Mouse (Mus musculus) liver, embryonic 15.5 days (tissue): ENCODE measurements around the gene Foxo3. TPM values are rescaled to one million over a fixed set of nuclear protein-coding genes. Genes with fewer than 3 reads are reported as not detected.

Experiments used
- ATAC-seq: fragments of 200-750 bp; cut with Nextera tagmentation; 2 replicates; pipeline ENCODE4 v1.8.0; 2017; ENCODE audit warnings: moderate number of reproducible peaks, mild to moderate bottlenecking, moderate library complexity; ENCODE audit not compliant: insufficient read depth
- H3K27ac ChIP-seq: fragments of 300-500 bp; sonication (generic); replicated peaks from 2 replicates; pipeline ENCODE4 v1.5.1; 2015; ENCODE audit warnings: mild to moderate bottlenecking, inconsistent platforms
- H3K27me3 ChIP-seq: fragments of 300-500 bp; sonication (generic); 2 replicates; pipeline ENCODE4 v1.6.1; 2015; ENCODE audit warnings: mild to moderate bottlenecking, inconsistent platforms
- H3K36me3 ChIP-seq: fragments of 300-500 bp; sonication (generic); replicated peaks from 2 replicates; pipeline ENCODE4 v1.6.1; 2015; ENCODE audit warnings: moderate library complexity, mild to moderate bottlenecking, inconsistent platforms
- H3K4me1 ChIP-seq: fragments of 300-500 bp; sonication (generic); replicated peaks from 2 replicates; pipeline ENCODE4 v1.6.1; 2015; ENCODE audit warnings: inconsistent platforms
- H3K4me2 ChIP-seq: fragments of 300-500 bp; sonication (generic); 2 replicates; pipeline ENCODE4 v1.6.1; 2015; ENCODE audit warnings: moderate library complexity, mild to moderate bottlenecking, inconsistent platforms
- H3K4me3 ChIP-seq: fragments of 300-500 bp; sonication (generic); replicated peaks from 2 replicates; pipeline ENCODE4 v1.5.1; 2015; ENCODE audit warnings: mild to moderate bottlenecking, inconsistent platforms
- H3K9ac ChIP-seq: fragments of 300-500 bp; sonication (generic); 2 replicates; pipeline ENCODE4 v1.6.1; 2015; ENCODE audit warnings: moderate library complexity, mild to moderate bottlenecking, inconsistent platforms
- H3K9me3 ChIP-seq: fragments of 300-500 bp; sonication (generic); replicated peaks from 2 replicates; pipeline ENCODE4 v1.6.1; 2016; ENCODE audit warnings: inconsistent platforms
- WGBS: fragments of 180-500 bp; shearing (Covaris S2); methylation state at CpG from one replicate; pipeline ENCODE4 v1.1.7; 2015; ENCODE audit warnings: mixed read lengths; ENCODE audit not compliant: insufficient replicate concordance; 5-methylcytosine and 5-hydroxymethylcytosine counted together
- polyA plus RNA-seq: library from polyadenylated mRNA; unstranded; fragments of >200 nt; fragmentation: Nextera tagmentation; extraction: Ambion mirVana; gene quantifications from 2 replicates; pipeline ENCODE4 v1.2.1, GENCODE M21; 2015

Foxo3 gene
- polyA plus RNA-seq, 1 experiment from 2014 or later, result 15.1 TPM

DNA sequence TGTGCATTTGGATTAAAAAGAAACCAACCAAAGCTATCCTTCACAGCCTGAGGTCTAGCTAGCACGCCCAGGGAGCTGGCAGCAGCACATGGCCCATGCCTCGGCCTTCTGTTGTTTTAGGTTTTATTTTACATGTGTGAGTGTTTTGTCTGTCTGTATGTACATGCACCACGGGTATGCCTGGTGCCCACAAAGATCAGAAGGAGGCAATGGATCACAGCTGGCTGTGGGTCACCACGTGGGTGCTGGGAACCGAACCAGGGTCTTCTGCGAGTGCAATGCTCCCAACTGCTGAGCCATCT, 36.8 kb downstream of the Foxo3 start:
- Histone ChIP-seq H3K4me3 (no peak overlapping the region), H3K4me1 (peaks cover 91% of the 10 kb centered on the region), H3K9me3 (no peaks in the 10 kb centered on the region), H3K4me2 (no peak overlapping the region), H3K27ac (no peak overlapping the region), H3K36me3 (peaks cover 75% of the 10 kb centered on the region), H3K27me3 (no peaks in the 10 kb centered on the region), H3K9ac (no peak overlapping the region)
- no peak for ATAC-seq
- 93% methylated on average over 6 of the region's 6 CpGs for WGBS

DNA sequence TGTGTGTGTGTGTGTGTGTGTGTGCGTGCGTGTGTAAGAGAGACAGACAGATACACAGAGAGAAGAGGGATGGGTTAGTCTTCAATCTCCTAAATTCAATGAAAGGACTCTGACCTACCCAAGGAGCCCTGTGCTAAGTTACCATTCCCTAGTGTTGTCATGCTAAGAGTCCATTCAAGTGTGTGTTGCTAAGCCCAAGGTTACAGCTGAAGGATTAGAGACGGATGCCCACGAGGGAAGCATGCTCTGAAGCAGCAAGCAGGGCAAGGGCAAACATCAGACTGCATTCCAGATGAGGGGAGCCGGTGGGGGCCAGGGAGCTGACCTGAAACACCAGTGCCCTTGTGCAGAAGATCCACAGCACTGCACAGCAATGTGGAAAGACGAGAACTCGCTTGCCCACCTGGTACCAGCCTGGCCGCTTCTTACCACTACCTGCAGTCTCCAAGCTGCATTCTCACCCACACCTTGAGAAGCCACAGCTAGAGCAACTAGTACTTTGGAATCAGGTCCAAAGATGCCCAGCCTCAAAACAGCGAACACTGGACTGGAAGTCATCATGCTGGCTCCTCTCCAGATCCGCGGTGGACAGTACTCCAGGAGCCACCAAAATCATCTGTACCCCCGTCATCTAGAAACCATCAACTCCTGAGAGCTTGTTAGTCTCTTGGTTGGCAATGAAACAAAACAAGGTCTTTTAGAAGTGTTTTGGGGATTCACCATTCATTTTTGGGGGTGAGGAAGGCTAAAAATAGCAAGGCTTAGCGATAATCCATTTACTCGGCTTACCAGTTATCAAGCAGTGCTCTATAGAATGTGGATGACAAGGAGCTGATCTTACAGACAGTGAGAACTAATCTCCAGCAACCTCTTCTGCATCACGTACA, 37.4 kb downstream of the Foxo3 start:
- H3K4me1 ChIP-seq, result peaks cover 88% of the 10 kb centered on the region
- ATAC-seq, result no peak
- H3K9me3 ChIP-seq, result no peaks in the 10 kb centered on the region
- H3K9ac ChIP-seq, result no peak overlapping the region
- peaks cover 79% of the 10 kb centered on the region for H3K36me3 ChIP-seq
- H3K27me3 ChIP-seq, result no peaks in the 10 kb centered on the region
- WGBS, result 86% methylated on average over 15 of the region's 15 CpGs
- no peak overlapping the region for H3K27ac ChIP-seq
- H3K4me2 ChIP-seq, result no peak overlapping the region
- no peak overlapping the region for H3K4me3 ChIP-seq

DNA sequence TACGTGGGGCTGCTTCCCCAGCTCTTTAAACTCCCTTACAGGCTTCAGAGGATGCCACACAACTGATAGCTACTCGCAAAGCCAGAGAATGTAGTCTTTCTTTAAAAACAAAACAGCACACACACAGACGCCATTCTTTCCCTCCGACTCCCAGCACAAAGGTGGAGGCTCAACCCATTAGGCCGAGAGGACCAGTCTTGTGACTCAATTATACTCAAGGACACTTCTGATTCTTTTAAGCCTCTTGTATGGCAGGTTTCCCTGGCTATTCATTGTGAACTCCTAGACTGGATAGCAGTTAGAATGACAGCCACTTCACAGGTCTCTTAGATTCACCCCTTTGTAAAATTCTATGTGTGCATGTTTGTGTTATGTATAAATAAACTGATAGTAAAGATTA, 38.3 kb downstream of the Foxo3 start:
- peaks cover 85% of the 10 kb centered on the region for H3K4me1 ChIP-seq
- H3K9ac ChIP-seq, result no peak overlapping the region
- no peak for ATAC-seq
- H3K27me3 ChIP-seq, result no peaks in the 10 kb centered on the region
- no peak overlapping the region for H3K27ac ChIP-seq
- peaks cover 81% of the 10 kb centered on the region for H3K36me3 ChIP-seq
- no peaks in the 10 kb centered on the region for H3K9me3 ChIP-seq
- no peak overlapping the region for H3K4me3 ChIP-seq
- WGBS, result 81% methylated on average over 5 of the region's 5 CpGs
- H3K4me2 ChIP-seq, result no peak overlapping the region

DNA sequence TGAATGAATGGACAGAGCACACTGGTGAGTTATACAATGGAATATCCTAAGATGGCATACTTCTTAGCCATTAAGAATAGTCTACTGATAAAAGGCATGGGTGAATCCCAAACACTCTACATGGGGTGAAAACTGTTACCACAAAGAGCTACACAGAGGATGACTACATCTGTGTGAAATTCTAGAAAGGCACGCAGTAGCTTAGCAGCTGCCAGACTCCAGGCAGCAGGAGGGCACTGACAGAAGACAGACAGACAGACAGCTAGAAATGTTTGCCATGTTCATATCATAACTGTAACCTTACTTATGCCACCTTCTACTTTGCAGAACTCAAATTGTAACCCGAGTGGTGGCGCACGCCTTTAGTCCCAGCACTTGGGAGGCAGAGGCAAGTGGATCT, 39.0 kb downstream of the Foxo3 start:
- WGBS, result 87% methylated on average over 4 of the region's 4 CpGs
- Histone ChIP-seq H3K9me3 (no peaks in the 10 kb centered on the region), H3K36me3 (peaks cover 81% of the 10 kb centered on the region), H3K4me3 (no peak overlapping the region), H3K27ac (peak overlapping the region; percentile 38), H3K9ac (no peak overlapping the region), H3K4me2 (no peak overlapping the region), H3K4me1 (peaks cover 85% of the 10 kb centered on the region), H3K27me3 (no peaks in the 10 kb centered on the region)
- ATAC-seq, result no peak

DNA sequence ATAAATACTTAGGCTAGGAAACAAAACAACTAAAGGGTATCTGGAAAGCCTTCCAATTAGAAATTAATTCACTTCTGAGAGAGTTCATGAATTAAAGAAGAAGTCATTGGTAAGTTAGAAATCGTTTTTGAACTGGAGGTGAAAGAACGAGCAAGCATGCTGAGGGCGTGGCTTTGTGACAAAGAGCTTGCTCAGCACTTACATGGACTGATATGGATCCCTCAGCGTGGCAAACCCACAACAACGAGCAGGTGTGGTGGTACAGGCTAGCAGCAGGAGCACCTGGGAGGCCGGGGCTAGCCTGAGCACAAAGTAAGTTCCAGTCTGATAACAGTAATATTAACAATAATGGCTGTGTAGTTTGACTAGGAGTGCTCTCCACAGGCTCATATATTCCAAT, 41.2 kb downstream of the Foxo3 start:
- Histone ChIP-seq H3K9me3 (no peaks in the 10 kb centered on the region), H3K27me3 (no peaks in the 10 kb centered on the region), H3K4me1 (peaks cover 85% of the 10 kb centered on the region), H3K27ac (0 out of 2 replicates have a peak overlapping the region, but pooled peaks have one; percentile 26), H3K4me3 (no peak overlapping the region), H3K36me3 (peaks cover 72% of the 10 kb centered on the region), H3K9ac (no peak overlapping the region), H3K4me2 (no peak overlapping the region)
- ATAC-seq, result no peak
- 40% methylated on average over 6 of the region's 6 CpGs for WGBS

DNA sequence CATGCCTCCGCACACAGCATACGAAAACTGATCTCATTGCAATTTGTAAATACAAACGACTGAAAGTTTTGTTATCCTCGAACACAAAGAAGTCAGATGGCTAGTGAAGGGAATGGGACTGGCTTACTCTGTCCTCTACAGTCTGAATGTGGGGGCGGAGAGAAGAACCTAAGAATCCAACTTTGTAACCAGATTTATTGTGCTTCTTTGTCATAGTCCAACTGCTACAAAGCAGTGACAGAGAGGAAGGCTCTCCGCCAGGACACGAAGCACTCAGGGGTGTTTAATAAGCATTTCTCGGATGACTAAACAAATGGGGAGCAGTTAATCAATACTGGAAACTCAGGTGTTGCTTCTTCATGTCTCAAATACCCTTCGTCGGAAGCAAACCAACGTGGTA, 43.6 kb downstream of the Foxo3 start:
- H3K36me3 ChIP-seq, result peaks cover 57% of the 10 kb centered on the region

DNA sequence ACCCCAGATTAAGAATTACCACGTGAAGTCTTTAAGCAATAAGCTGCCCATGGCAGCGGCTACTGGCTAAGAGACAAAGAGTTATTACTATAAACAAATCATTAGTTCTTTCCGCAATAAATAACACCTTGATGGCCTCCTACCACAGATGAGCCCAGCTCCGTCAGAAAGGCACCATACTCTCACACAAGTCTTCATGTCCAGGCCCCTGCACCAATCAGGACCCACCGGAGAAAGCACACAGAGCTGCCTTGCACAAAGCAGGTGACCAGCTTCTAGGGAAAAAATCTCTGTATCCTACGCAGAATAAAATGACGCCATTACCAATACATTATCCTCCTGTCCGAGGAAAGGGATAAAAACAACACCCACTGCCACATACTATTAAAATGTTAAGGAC, 44.7 kb downstream of the Foxo3 start:
- no peak for ATAC-seq

More for the DNA sequence above, 43.6 kb downstream of the Foxo3 start:
- no peak overlapping the region for H3K4me3 ChIP-seq
- no peak overlapping the region for H3K27ac ChIP-seq
- no peak overlapping the region for H3K4me2 ChIP-seq
- H3K4me1 ChIP-seq, result peaks cover 87% of the 10 kb centered on the region
- WGBS, result 86% methylated on average over 11 of the region's 11 CpGs
- H3K9me3 ChIP-seq, result no peaks in the 10 kb centered on the region
- H3K27me3 ChIP-seq, result no peaks in the 10 kb centered on the region
- ATAC-seq, result no peak
- H3K9ac ChIP-seq, result no peak overlapping the region

DNA sequence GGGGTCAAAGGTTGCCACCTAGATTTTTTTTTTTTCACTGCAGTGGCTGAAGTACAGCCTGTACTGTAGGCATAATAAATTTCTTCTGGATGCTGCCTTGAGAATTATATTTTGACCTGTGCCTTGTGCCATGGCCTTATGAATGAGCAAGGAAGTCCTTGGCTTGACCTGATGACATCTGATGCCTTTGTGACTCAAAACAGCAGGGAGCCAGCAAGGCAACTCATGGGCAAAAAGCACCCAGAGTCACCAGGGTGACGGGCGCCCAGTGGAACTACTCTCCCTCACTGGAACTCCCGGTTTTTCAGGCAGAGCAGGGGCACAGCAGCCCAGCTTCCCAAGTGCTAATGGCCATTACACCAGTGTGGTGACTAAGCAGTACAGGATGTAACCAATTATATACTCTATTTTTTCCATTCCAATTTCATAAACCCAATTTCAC, 45.4 kb downstream of the Foxo3 start:
- H3K27ac ChIP-seq, result peak overlapping the region; percentile 34; the same call in 1 of the 2 replicates
- H3K4me3 ChIP-seq, result no peak overlapping the region
- no peaks in the 10 kb centered on the region for H3K27me3 ChIP-seq
- H3K9me3 ChIP-seq, result no peaks in the 10 kb centered on the region
- WGBS, result 73% methylated on average over 3 of the region's 3 CpGs
- H3K4me1 ChIP-seq, result peaks cover 93% of the 10 kb centered on the region
- no peak overlapping the region for H3K4me2 ChIP-seq
- no peak for ATAC-seq
- H3K9ac ChIP-seq, result no peak overlapping the region
- peaks cover 66% of the 10 kb centered on the region for H3K36me3 ChIP-seq

More for the DNA sequence above, 44.7 kb downstream of the Foxo3 start:
- no peak overlapping the region for H3K4me3 ChIP-seq
- H3K27ac ChIP-seq, result peak overlapping the region; percentile 48; the same call in 1 of the 2 replicates
- no peak overlapping the region for H3K4me2 ChIP-seq
- H3K4me1 ChIP-seq, result peaks cover 88% of the 10 kb centered on the region
- 85% methylated on average over 8 of the region's 8 CpGs for WGBS
- no peaks in the 10 kb centered on the region for H3K9me3 ChIP-seq
- no peaks in the 10 kb centered on the region for H3K27me3 ChIP-seq
- H3K36me3 ChIP-seq, result peaks cover 58% of the 10 kb centered on the region
- H3K9ac ChIP-seq, result no peak overlapping the region

DNA sequence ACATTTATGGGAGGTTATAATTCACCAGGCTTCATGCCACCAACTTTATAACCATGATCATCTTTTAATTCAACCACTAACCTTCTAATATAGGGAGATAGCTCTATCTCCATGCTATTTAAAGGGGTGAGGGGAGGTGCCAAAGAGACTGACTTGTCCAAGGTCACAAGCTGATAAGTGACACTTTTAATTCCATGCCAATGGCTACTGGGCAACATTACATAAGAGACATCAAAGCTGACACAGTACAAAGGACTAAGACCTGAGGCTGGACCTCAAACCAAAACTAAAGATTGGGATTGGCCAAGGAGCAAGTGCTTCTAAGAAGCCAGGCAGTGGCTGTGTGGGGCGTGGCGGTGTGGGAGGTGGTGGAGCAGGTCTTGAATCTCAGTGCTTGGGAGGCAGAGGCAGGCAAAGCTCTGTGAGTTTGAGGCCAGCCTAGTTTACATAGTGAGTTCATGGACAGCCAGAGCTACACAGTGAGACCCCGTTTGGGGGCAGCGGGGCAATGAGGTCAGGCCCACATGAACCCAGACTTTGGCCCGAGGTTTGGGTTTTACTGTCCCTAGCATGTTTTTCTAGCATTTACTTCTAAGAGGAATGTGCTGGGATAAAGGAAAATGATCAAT, 46.0 kb downstream of the Foxo3 start:
- H3K9me3 ChIP-seq, result no peaks in the 10 kb centered on the region
- no peak for ATAC-seq
- H3K4me2 ChIP-seq, result no peak overlapping the region
- peak overlapping the region; percentile 34 for H3K27ac ChIP-seq
- H3K4me3 ChIP-seq, result no peak overlapping the region
- H3K36me3 ChIP-seq, result peaks cover 70% of the 10 kb centered on the region
- no peaks in the 10 kb centered on the region for H3K27me3 ChIP-seq
- WGBS, result 90% methylated on average over 5 of the region's 5 CpGs
- H3K4me1 ChIP-seq, result peaks cover 93% of the 10 kb centered on the region
- H3K9ac ChIP-seq, result no peak overlapping the region

DNA sequence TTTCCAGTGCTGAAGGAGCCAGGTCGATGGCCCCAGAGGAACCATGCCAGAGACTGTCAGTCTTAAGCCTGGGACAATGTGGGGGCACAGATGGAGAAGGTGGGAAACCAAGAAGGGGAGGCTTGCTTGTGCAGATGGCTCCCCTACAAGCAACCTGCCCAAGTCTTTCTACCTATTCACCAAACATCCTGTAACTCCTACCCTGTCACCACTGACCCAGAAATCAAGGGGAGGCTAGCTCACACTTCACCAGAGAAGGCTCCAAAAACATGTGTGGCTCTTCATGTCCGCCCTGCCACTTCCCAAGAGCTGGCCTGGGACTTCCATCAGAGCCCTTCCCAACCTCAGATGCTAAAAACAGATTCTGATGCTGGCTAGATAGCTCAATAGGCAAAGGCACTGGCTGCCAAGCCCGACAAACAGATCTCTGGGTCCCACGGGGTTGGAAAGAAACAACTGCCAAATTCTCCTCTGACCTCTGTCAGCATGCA, 48.8 kb downstream of the Foxo3 start:
- H3K9me3 ChIP-seq, result no peaks in the 10 kb centered on the region
- no peak overlapping the region for H3K4me2 ChIP-seq
- peaks cover 95% of the 10 kb centered on the region for H3K4me1 ChIP-seq
- no peak for ATAC-seq
- no peak overlapping the region for H3K9ac ChIP-seq
- peaks cover 58% of the 10 kb centered on the region for H3K36me3 ChIP-seq
- H3K4me3 ChIP-seq, result no peak overlapping the region
- no peak overlapping the region for H3K27ac ChIP-seq
- 77% methylated on average over 4 of the region's 4 CpGs for WGBS
- H3K27me3 ChIP-seq, result no peaks in the 10 kb centered on the region

DNA sequence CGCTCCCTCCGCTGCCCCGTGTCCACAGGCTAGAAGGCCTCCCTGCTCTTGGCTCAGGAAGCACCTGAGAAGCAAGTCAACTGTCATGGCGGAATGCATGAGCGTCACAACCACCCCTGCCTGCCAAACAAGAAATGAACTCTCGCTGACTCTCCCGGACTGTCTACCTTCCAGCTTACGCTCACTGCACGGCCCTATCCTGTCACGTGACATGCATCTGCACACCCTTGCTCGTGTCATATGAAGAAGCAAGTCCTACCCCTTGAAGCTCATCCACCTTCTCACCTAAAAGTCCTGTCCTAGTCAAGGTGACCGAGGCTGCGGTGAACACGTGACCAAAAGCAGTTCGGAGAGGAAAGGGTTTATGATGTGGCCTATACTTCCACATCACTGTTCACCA, 50.4 kb downstream of the Foxo3 start:
- H3K4me2 ChIP-seq, result no peak overlapping the region
- H3K4me1 ChIP-seq, result peaks cover 96% of the 10 kb centered on the region
- no peak overlapping the region for H3K4me3 ChIP-seq
- no peaks in the 10 kb centered on the region for H3K27me3 ChIP-seq
- no peak overlapping the region for H3K9ac ChIP-seq
- H3K36me3 ChIP-seq, result peaks cover 65% of the 10 kb centered on the region
- no peaks in the 10 kb centered on the region for H3K9me3 ChIP-seq
- H3K27ac ChIP-seq, result 0 out of 2 replicates have a peak overlapping the region, but pooled peaks have one; percentile 25
- ATAC-seq, result no peak
- 85% methylated on average over 15 of the region's 15 CpGs for WGBS
